Mouse (Mus musculus): ENCODE results near the gene Map2k6.
A peak's percentile ranks its signal among the peaks of the same experiment; 100 is the strongest.

The Map2k6 gene

DNA sequence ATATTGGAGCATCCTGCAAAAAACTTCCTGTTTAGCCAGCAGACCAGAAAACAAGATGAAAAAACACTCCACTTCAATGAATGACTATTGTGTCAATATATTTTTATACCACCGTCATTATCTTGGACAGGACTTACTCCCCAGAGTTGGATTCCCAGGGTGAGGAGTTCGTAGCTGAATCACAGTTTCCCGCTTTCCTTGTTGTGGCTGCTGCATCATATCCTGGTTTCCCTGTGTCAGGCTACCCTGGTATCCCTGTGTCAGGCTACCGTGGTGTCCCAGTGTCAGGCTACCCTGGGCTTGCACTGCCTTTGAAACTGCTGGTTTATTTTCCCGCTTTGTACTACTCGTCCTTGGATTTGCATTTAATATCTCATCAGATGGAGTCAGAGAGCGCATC lies 167.4 kb downstream of the Map2k6 start:
- DNase-seq: no peak

DNA sequence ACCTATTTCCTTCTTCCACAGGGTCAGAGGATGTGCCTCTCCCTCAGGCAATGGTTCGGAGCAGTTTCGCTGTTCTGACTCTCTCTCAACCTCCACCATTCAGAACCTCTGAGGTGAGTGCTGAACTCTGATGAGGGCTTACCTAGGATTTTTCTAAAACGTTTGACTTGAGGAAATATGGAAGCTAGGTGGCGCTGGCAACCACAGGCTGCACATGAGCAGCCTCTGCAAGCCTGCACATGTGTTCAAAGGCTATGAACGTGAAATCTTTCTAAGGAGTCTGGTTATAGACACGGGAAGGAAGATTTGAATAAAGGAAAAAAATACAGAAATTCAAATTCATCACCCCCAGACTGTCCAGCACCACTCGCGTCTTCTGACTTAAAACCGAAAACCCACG lies 173.6 kb downstream of the Map2k6 start:
- DNase-seq: peak; percentile 57

Data from kidney, adult 18-20 months (tissue).